ENCODE assay signal across 13 mouse cellular contexts in the genomic region with DNA sequence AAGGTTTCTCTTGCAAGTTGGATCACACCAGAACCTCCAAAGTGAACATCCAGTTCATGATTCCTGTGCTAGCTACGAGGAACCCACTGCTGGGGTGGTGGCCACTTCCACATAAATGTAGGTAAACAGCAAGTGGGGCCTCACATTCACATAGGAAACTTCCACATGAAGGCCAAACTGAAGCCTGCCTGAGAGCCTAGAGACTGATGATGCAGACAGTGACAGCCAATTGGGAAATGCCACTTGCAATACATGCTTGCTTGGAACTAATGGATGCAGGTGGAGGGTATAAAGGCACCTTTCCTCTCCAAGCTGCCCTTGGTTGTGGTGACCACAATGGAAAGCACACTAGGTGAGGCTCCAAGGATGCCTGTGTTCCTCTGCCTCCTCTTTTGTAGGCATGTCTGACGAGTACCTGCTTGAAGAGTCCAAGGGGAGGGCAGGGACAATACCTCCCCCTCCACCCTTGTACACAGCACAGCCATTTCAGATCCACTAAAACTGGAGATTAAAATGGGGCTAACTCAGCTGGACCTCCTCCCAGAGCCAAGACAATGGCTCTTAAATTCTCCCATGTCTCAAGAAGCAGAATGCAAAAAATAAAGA. TPM values are rescaled to one million over a fixed set of nuclear protein-coding genes. Genes with fewer than 3 reads are reported as not detected.
DNase-seq lines count a peak whose midpoint lies in the region; ATAC-seq and TF ChIP-seq lines count a peak whose summit lies in the region.
"Had no signal": no experiment of that assay in that cellular context is flagged by ENCODE, and none has a peak within 500 bp of the region (broad histone marks: within the 10 kb centered on the region; RNA-seq: fewer than 3 reads in every experiment).

No protein-coding gene starts in this region.

- TF ChIP-seq POLR2A in CH12.LX (IDR thresholded peaks at IDR 0.05; ENCODE audit: low read depth, low read length), result no peak

- 67% methylated on average over 2 of the region's 2 CpGs for WGBS in kidney, embryonic 14.5 days
- 82% methylated on average over 2 of the region's 2 CpGs for WGBS in limb, embryonic 10.5 days

- H3K79me2 ChIP-seq in CH12.LX (replicated peaks; ENCODE audit: control insufficient read depth, extremely low read depth, insufficient read depth, poor library complexity, severe bottlenecking), result no peaks in the 10 kb centered on the region

- no peak overlapping the region for H3K4me3 ChIP-seq in kidney, embryonic 14.5 days (ENCODE audit: low read length)
- H3K4me3 ChIP-seq in CH12.LX (replicated peaks in 1 of 3; ENCODE audit: low read depth in 2 of 3, low read length in 2 of 3, poor library complexity in 1 of 3), result no peak overlapping the region
- no peak overlapping the region for H3K4me3 ChIP-seq in limb, embryonic 10.5 days
- H3K4me3 ChIP-seq: erythroblast, embryonic 14.5 days; heart, embryonic 15.5 days; liver, embryonic 15.5 days had no signal

- DNase-seq in kidney, postnatal 14 days, result peak; percentile 32
- DNase-seq in A20 (ENCODE audit: low read depth, low spot score) (peak; percentile 28), CH12.LX (ENCODE audit: extremely low read depth) (peak; percentile 41)
- no peak for DNase-seq in yolk sac, embryonic 10.5 days (ENCODE audit: low spot score)
- DNase-seq in cerebellum, adult 18-20 months, result no peak
- no peak for DNase-seq in limb, embryonic 10.5 days (ENCODE audit: low spot score)
- DNase-seq: thymus, postnatal 25 days had no signal

- dilution Hi-C loops in CH12.LX (cut with MboI; ENCODE audit: extremely low pct_ligation_motif_present, extremely low pct_unique_long_range_greater_than_20kb, low sequenced_read_pairs), result no loop called here

- H3K36me3 ChIP-seq in kidney, embryonic 14.5 days (ENCODE audit: control insufficient read depth, insufficient read depth, low read length), result peaks cover 20% of the 10 kb centered on the region
- H3K36me3 ChIP-seq in CH12.LX (replicated peaks in 1 of 2; ENCODE audit: control insufficient read depth in 1 of 2, insufficient read depth in 1 of 2, low read length in 1 of 2), result peaks cover 19 to 45% of the 10 kb centered on the region in 2 experiments
- peaks cover 33% of the 10 kb centered on the region for H3K36me3 ChIP-seq in limb, embryonic 10.5 days

- TF ChIP-seq EP300 in CH12.LX (IDR thresholded peaks at IDR 0.05; ENCODE audit: low read length), result no peak

- no peak overlapping the region for H3K9ac ChIP-seq in kidney, embryonic 14.5 days (ENCODE audit: low read depth, low read length)
- no peak overlapping the region for H3K9ac ChIP-seq in CH12.LX (ENCODE audit: insufficient read depth, low read depth)
- H3K9ac ChIP-seq: heart, embryonic 15.5 days; liver, embryonic 15.5 days had no signal

- H3K4me1 ChIP-seq in kidney, embryonic 14.5 days (ENCODE audit: control insufficient read depth, insufficient read depth, low read length), result 0 out of 2 replicates have a peak, but pooled peaks cover 2% of the 10 kb centered on the region
- peaks cover 0 to 5% of the 10 kb centered on the region in 2 experiments; a peak in 1 of 4 replicates for H3K4me1 ChIP-seq in CH12.LX (ENCODE audit: control insufficient read depth in 1 of 2, insufficient read depth in 2 of 2)
- H3K4me1 ChIP-seq in limb, embryonic 10.5 days, result no peaks in the 10 kb centered on the region
- H3K4me1 ChIP-seq: heart, embryonic 15.5 days had no signal

- no peak for ATAC-seq in kidney, embryonic 14.5 days (ENCODE audit: low FRiP score, low TSS enrichment)
- peak; percentile 79 for ATAC-seq in inflammation-experienced regulatory T-cells, adult 6 months

- TF ChIP-seq RAD21 in CH12.LX (IDR thresholded peaks at IDR 0.05; ENCODE audit: low read depth, low read length), result no peak

- no peak overlapping the region for H3K4me2 ChIP-seq in kidney, embryonic 14.5 days (replicated peaks; ENCODE audit: low read depth, low read length)
- H3K4me2 ChIP-seq in CH12.LX (ENCODE audit: insufficient read depth, low read depth, poor library complexity, severe bottlenecking), result no peak overlapping the region
- H3K4me2 ChIP-seq: heart, embryonic 15.5 days; liver, embryonic 15.5 days had no signal

- in situ Hi-C loops in CH12.LX (cut with MboI; ENCODE audit: low pct_ligation_motif_present, low pct_unique_long_range_greater_than_20kb, low sequenced_read_pairs), result no loop called here

- H3K27me3 ChIP-seq in kidney, embryonic 14.5 days (ENCODE audit: control insufficient read depth, insufficient read depth, low read length), result no peaks in the 10 kb centered on the region
- no peaks in the 10 kb centered on the region for H3K27me3 ChIP-seq in CH12.LX (replicated peaks)
- H3K27me3 ChIP-seq in limb, embryonic 10.5 days (ENCODE audit: low read depth, poor library complexity, severe bottlenecking), result no peaks in the 10 kb centered on the region
- H3K27me3 ChIP-seq: heart, embryonic 15.5 days; liver, embryonic 15.5 days had no signal

- H3K9me3 ChIP-seq in kidney, embryonic 14.5 days (ENCODE audit: control insufficient read depth, low read length), result no peaks in the 10 kb centered on the region
- H3K9me3 ChIP-seq in CH12.LX (replicated peaks; ENCODE audit: low read length), result peaks cover 12% of the 10 kb centered on the region
- no peaks in the 10 kb centered on the region for H3K9me3 ChIP-seq in limb, embryonic 10.5 days (replicated peaks)
- H3K9me3 ChIP-seq: heart, embryonic 15.5 days; liver, embryonic 15.5 days had no signal

- TF ChIP-seq CTCF in CH12.LX (conservative IDR thresholded peaks at IDR 0.05 in 1 of 2, IDR thresholded peaks at IDR 0.05 in 1 of 2; ENCODE audit: low read depth in 2 of 2, low read length in 2 of 2), result no peak

- H3K27ac ChIP-seq in kidney, embryonic 14.5 days (ENCODE audit: low read depth, low read length), result no peak overlapping the region
- no peak overlapping the region for H3K27ac ChIP-seq in CH12.LX (ENCODE audit: insufficient read depth, low read depth)
- no peak overlapping the region for H3K27ac ChIP-seq in limb, embryonic 10.5 days
- H3K27ac ChIP-seq: heart, embryonic 15.5 days; liver, embryonic 15.5 days had no signal

TF ChIP-seq in CH12.LX, 34 proteins besides CTCF, POLR2A, EP300 and RAD21:
- TF ChIP-seq KAT2A (IDR thresholded peaks at IDR 0.05; ENCODE audit: insufficient replicate concordance, low read length) (no peak), HCFC1 (IDR thresholded peaks at IDR 0.05; ENCODE audit: low read depth, low read length) (no peak), E2F4 (IDR thresholded peaks at IDR 0.05; ENCODE audit: insufficient replicate concordance, low read depth, low read length) (no peak), ZC3H11A (IDR thresholded peaks at IDR 0.05; ENCODE audit: low read depth, low read length) (no peak), CHD2 (IDR thresholded peaks at IDR 0.05; ENCODE audit: low read length) (peak; percentile 92), ELF1 (IDR thresholded peaks at IDR 0.05; ENCODE audit: low read depth, low read length) (no peak)

RNA-seq across cellular contexts. Expression of a gene that starts 28.6 kb away (rescaled TPM):
- 0.10 TPM in 1 of 2 replicates, not detected in the other for polyA plus RNA-seq in kidney, embryonic 14.5 days (2014; fragmentation: Nextera tagmentation; extraction: Ambion mirVana)
- total RNA-seq in CH12.LX (2012; rRNA removed) (1.2 and 1.6 TPM in 2 replicates), CH12.LX (2014; rRNA removed) (0.18 and 0.26 TPM in 2 replicates)
- 0.54 and 0.56 TPM in 2 replicates for polyA plus RNA-seq in CH12.LX (2012; ENCODE audit: insufficient read length, low read depth)
- 1 to 10 TPM; 2.5 to 5.3 (median 3.2) TPM for polyA plus RNA-seq in inflammation-experienced regulatory T-cells, adult 6 months (2017; shearing (Covaris generic))
- polyA plus RNA-seq in limb, embryonic 10.5 days (2016; fragmentation: Nextera tagmentation; extraction: Ambion mirVana), result 0.08 and 0.15 TPM in 2 replicates
- polyA plus RNA-seq: erythroblast, embryonic 14.5 days had no signal

RNA-seq across cellular contexts. Expression of a gene that starts 32.9 kb away (rescaled TPM):
- polyA plus RNA-seq in kidney, embryonic 14.5 days (2014; fragmentation: Nextera tagmentation; extraction: Ambion mirVana), result 7.0 and 8.2 TPM in 2 replicates
- total RNA-seq in CH12.LX (2012; rRNA removed) (9.7 and 13.3 TPM in 2 replicates), CH12.LX (2014; rRNA removed) (5.2 and 5.4 TPM in 2 replicates)
- polyA plus RNA-seq in CH12.LX (2012; ENCODE audit: insufficient read length, low read depth), result 11.2 and 13.3 TPM in 2 replicates
- 1 to 10 TPM; 3.4 to 8.1 (median 5.2) TPM for polyA plus RNA-seq in inflammation-experienced regulatory T-cells, adult 6 months (2017; shearing (Covaris generic))
- polyA plus RNA-seq in limb, embryonic 10.5 days (2016; fragmentation: Nextera tagmentation; extraction: Ambion mirVana), result 2.6 and 2.7 TPM in 2 replicates

RNA-seq across cellular contexts. Expression of a gene that starts 40.1 kb away (rescaled TPM):
- not detected in 2 replicates for polyA plus RNA-seq in kidney, embryonic 14.5 days (2014; fragmentation: Nextera tagmentation; extraction: Ambion mirVana)
- not detected in 2 replicates for total RNA-seq in CH12.LX (2012; rRNA removed)
- not detected in 2 replicates for total RNA-seq in CH12.LX (2014; rRNA removed)
- not detected in 2 replicates for polyA plus RNA-seq in CH12.LX (2012; ENCODE audit: insufficient read length, low read depth)
- polyA plus RNA-seq in inflammation-experienced regulatory T-cells, adult 6 months (2017; shearing (Covaris generic)), result not detected
- not detected in 2 replicates for polyA plus RNA-seq in limb, embryonic 10.5 days (2016; fragmentation: Nextera tagmentation; extraction: Ambion mirVana)
- total RNA-seq: layer of hippocampus, adult 8-10 months had no signal
- polyA plus RNA-seq: erythroblast, embryonic 14.5 days; heart, embryonic 15.5 days; liver, embryonic 15.5 days had no signal

RNA-seq across cellular contexts. Expression of a gene that starts 44.4 kb away (rescaled TPM):
- 0.67 and 0.92 TPM in 2 replicates for polyA plus RNA-seq in kidney, embryonic 14.5 days (2014; fragmentation: Nextera tagmentation; extraction: Ambion mirVana)
- total RNA-seq in CH12.LX (2012; rRNA removed) (not detected in 2 replicates), CH12.LX (2014; rRNA removed) (not detected in 2 replicates)
- not detected in 2 replicates for polyA plus RNA-seq in CH12.LX (2012; ENCODE audit: insufficient read length, low read depth)
- polyA plus RNA-seq in inflammation-experienced regulatory T-cells, adult 6 months (2017; shearing (Covaris generic)), result not detected
- 0.08 and 0.10 TPM in 2 replicates for polyA plus RNA-seq in limb, embryonic 10.5 days (2016; fragmentation: Nextera tagmentation; extraction: Ambion mirVana)
- polyA plus RNA-seq: erythroblast, embryonic 14.5 days had no signal

Comparison
In these comparisons a context has a peak if more than half of its experiments do, and no peak if none do; other contexts are left out.
1. DNase-seq: peak in kidney, postnatal 14 days (single experiment), A20 (single experiment) and CH12.LX (single experiment); none in yolk sac, embryonic 10.5 days (single experiment), cerebellum, adult 18-20 months (0 of 2) and limb, embryonic 10.5 days (single experiment).